Mouse (Mus musculus): ENCODE data around the gene Entr1.

Entr1 gene

GRCm38 (mm10) chr2:26389154-26389690 is at the start of gene Entr1, which contains the start of gene Pmpca:
Gene Entr1 (minus strand): TSS chr2:26389316.
Gene Pmpca (plus strand): TSS chr2:26389339.
- peak; percentile 68 for DNase-seq (ENCODE audit: low read depth)

GRCm38 (mm10) chr2:26438373-26438772 is 49.3 kb upstream of the Entr1 start:
- DNase-seq (ENCODE audit: low read depth), result no peak

GRCm38 (mm10) chr2:26437221-26437620 is 48.1 kb upstream of the Entr1 start:
- no peak for DNase-seq (ENCODE audit: low read depth)

GRCm38 (mm10) chr2:26434791-26435572 is 45.9 kb upstream of the Entr1 start:
- DNase-seq (ENCODE audit: low read depth), result no peak

GRCm38 (mm10) chr2:26429851-26430250 is 40.7 kb upstream of the Entr1 start:
- no peak for DNase-seq (ENCODE audit: low read depth)

- no peak for DNase-seq (ENCODE audit: low read depth)
Observed at GRCm38 (mm10) chr2:26424541-26424940, 35.4 kb upstream of the Entr1 start.

- no peak for DNase-seq (ENCODE audit: low read depth)
Observed at GRCm38 (mm10) chr2:26423086-26423485, 34.0 kb upstream of the Entr1 start.

- DNase-seq (ENCODE audit: low read depth), result no peak
Observed at GRCm38 (mm10) chr2:26421969-26422368, 32.9 kb upstream of the Entr1 start.

GRCm38 (mm10) chr2:26418120-26418519 is 29.0 kb upstream of the Entr1 start:
- DNase-seq (ENCODE audit: low read depth), result no peak

GRCm38 (mm10) chr2:26417066-26417465 is 27.9 kb upstream of the Entr1 start:
- no peak for DNase-seq (ENCODE audit: low read depth)

GRCm38 (mm10) chr2:26410931-26411411 is 21.9 kb upstream of the Entr1 start:
- no peak for DNase-seq (ENCODE audit: low read depth)

GRCm38 (mm10) chr2:26410091-26410490 is 21.0 kb upstream of the Entr1 start:
- DNase-seq (ENCODE audit: low read depth), result no peak

- DNase-seq (ENCODE audit: low read depth), result no peak
Observed at GRCm38 (mm10) chr2:26409362-26409761, 20.2 kb upstream of the Entr1 start.

- DNase-seq (ENCODE audit: low read depth), result peak; percentile 92
Observed at GRCm38 (mm10) chr2:26408515-26409356, 19.6 kb upstream of the Entr1 start, which contains the start of gene Inpp5e. Gene Inpp5e (minus strand): TSS chr2:26409203.

GRCm38 (mm10) chr2:26403306-26403705 is 14.2 kb upstream of the Entr1 start:
- no peak for DNase-seq (ENCODE audit: low read depth)

- DNase-seq (ENCODE audit: low read depth), result no peak
Observed at GRCm38 (mm10) chr2:26402265-26402664, 13.1 kb upstream of the Entr1 start.

- no peak for DNase-seq (ENCODE audit: low read depth)
Observed at GRCm38 (mm10) chr2:26401023-26401422, 11.9 kb upstream of the Entr1 start.

- no peak for DNase-seq (ENCODE audit: low read depth)
Observed at GRCm38 (mm10) chr2:26400296-26400695, 11.2 kb upstream of the Entr1 start.

GRCm38 (mm10) chr2:26399647-26400046 is 10.5 kb upstream of the Entr1 start:
- no peak for DNase-seq (ENCODE audit: low read depth)

- no peak for DNase-seq (ENCODE audit: low read depth)
Observed at GRCm38 (mm10) chr2:26398978-26399377, 9.9 kb upstream of the Entr1 start.

- no peak for DNase-seq (ENCODE audit: low read depth)
Observed at GRCm38 (mm10) chr2:26391617-26392016, 2.5 kb upstream of the Entr1 start.

- no peak for DNase-seq (ENCODE audit: low read depth)
Observed at GRCm38 (mm10) chr2:26390954-26391353, 1.8 kb upstream of the Entr1 start.

All from c-Kit-positive CD71-positive TER-119-negative erythroid progenitor cells, embryonic 14.5 days (primary cell).